7 mouse cellular contexts compared by ENCODE assay signal in genomic region chr9:106421865-106422160, GRCm38 (mm10). TPM values are rescaled to one million over a fixed set of nuclear protein-coding genes. Genes with fewer than 3 reads are reported as not detected.
DNase-seq lines count a peak whose midpoint lies in the region; ATAC-seq and TF ChIP-seq lines count a peak whose summit lies in the region.

No protein-coding gene starts in this region.

- peak; percentile 99 for TF ChIP-seq CTCF in intestine, postnatal 0 days (IDR thresholded peaks at IDR 0.05; ENCODE audit: low read depth)
- TF ChIP-seq CTCF in small intestine, adult 2 months (IDR thresholded peaks at IDR 0.05; ENCODE audit: extremely low read depth, insufficient read length, insufficient replicate concordance, low read depth, low read length): peak; percentile 78; the same call in 1 of the 2 replicates

- no peaks in the 10 kb centered on the region for H3K4me1 ChIP-seq in intestine, postnatal 0 days (replicated peaks; ENCODE audit: control insufficient read depth, insufficient read depth, low read length)
- peaks cover 38% of the 10 kb centered on the region for H3K4me1 ChIP-seq in midbrain, embryonic 12.5 days
- no peaks in the 10 kb centered on the region for H3K4me1 ChIP-seq in small intestine, adult 2 months (ENCODE audit: control insufficient read depth, insufficient read depth, insufficient read length, low read length)

- peak overlapping the region; percentile 40 for H3K4me2 ChIP-seq in intestine, postnatal 0 days (replicated peaks; ENCODE audit: low read depth)
- H3K4me2 ChIP-seq in midbrain, embryonic 12.5 days (replicated peaks): peak overlapping the region; percentile 42

- no peak for TF ChIP-seq POLR2A in small intestine, adult 2 months (IDR thresholded peaks at IDR 0.05; ENCODE audit: low read depth, low read length)

- no peak overlapping the region for H3K27ac ChIP-seq in intestine, postnatal 0 days (ENCODE audit: low read depth, low read length)
- H3K27ac ChIP-seq in midbrain, embryonic 12.5 days (replicated peaks): peak overlapping the region; percentile 63
- no peak overlapping the region for H3K27ac ChIP-seq in small intestine, adult 2 months (ENCODE audit: insufficient read depth, low read depth, low read length)

- no peak overlapping the region for H3K4me3 ChIP-seq in intestine, postnatal 0 days (ENCODE audit: low read depth, low read length)
- no peak overlapping the region for H3K4me3 ChIP-seq in midbrain, embryonic 12.5 days
- no peak overlapping the region for H3K4me3 ChIP-seq in small intestine, adult 2 months (ENCODE audit: low read depth, low read length)

- 1% methylated on average over 3 of the region's 3 CpGs for WGBS in intestine, postnatal 0 days
- 0% methylated on average over 3 of the region's 3 CpGs for WGBS in midbrain, embryonic 12.5 days
- WGBS in small intestine, adult 2 months: 1% methylated on average over 3 of the region's 3 CpGs

- no peaks in the 10 kb centered on the region for H3K36me3 ChIP-seq in intestine, postnatal 0 days (ENCODE audit: control insufficient read depth, insufficient read depth)
- H3K36me3 ChIP-seq in midbrain, embryonic 12.5 days: no peaks in the 10 kb centered on the region
- H3K36me3 ChIP-seq in small intestine, adult 2 months (ENCODE audit: control insufficient read depth, insufficient read depth, low read length): no peaks in the 10 kb centered on the region

- peak; percentile 80 for ATAC-seq in granulocyte monocyte progenitor cell, adult 5-6 weeks (replicated peaks; ENCODE audit: poor library complexity, severe bottlenecking)
- ATAC-seq in intestine, postnatal 0 days: peak; percentile 58
- peak; percentile 68 for ATAC-seq in midbrain, embryonic 12.5 days (ENCODE audit: low FRiP score, low read depth)

- no peaks in the 10 kb centered on the region for H3K9me3 ChIP-seq in intestine, postnatal 0 days (ENCODE audit: control insufficient read depth)
- H3K9me3 ChIP-seq in midbrain, embryonic 12.5 days: no peaks in the 10 kb centered on the region

- DNase-seq in adrenal gland, adult 8-10 months: peak; percentile 73
- peak; percentile 89 for DNase-seq in embryo, embryonic 11.5 days (ENCODE audit: low read depth, low spot score)
- peak; percentile 88 for DNase-seq in left cerebral cortex, postnatal 4 days

- no peak overlapping the region for H3K9ac ChIP-seq in intestine, postnatal 0 days (ENCODE audit: low read depth, low read length)
- no peak overlapping the region for H3K9ac ChIP-seq in midbrain, embryonic 12.5 days (replicated peaks)

- peaks cover 7% of the 10 kb centered on the region; the same call in 1 of the 2 replicates for H3K27me3 ChIP-seq in intestine, postnatal 0 days (replicated peaks; ENCODE audit: control insufficient read depth, insufficient read depth, low read length)
- peaks cover 13% of the 10 kb centered on the region for H3K27me3 ChIP-seq in midbrain, embryonic 12.5 days
- H3K27me3 ChIP-seq in small intestine, adult 2 months (ENCODE audit: control insufficient read depth, insufficient read depth, low read length): peaks cover 6% of the 10 kb centered on the region; the same call in 1 of the 2 replicates

- intact Hi-C loops in left cerebral cortex, postnatal 4 days (cut with DNase I): loop anchor here (1.0 to 10.0 kb wide), 2 partner anchors 133 to 207 kb away; no protein-coding TSS in a partner anchor

RNA-seq across cellular contexts. Expression of gene Rpl29, which starts 7.4 kb away (rescaled TPM):
- total RNA-seq in adrenal gland, adult 8-10 months (2022): 100 to 1,000 TPM; 369 to 422 (median 377) TPM
- total RNA-seq in granulocyte monocyte progenitor cell, adult 5-6 weeks (2014; fragmentation: Nextera tagmentation): 2,290 and 2,982 TPM in 2 replicates
- total RNA-seq in granulocyte monocyte progenitor cell, adult 5-6 weeks (2017): 1,520 and 1,547 TPM in 2 replicates
- polyA plus RNA-seq in intestine, postnatal 0 days (2015; fragmentation: Nextera tagmentation; extraction: Ambion mirVana): 539 and 575 TPM in 2 replicates
- total RNA-seq in left cerebral cortex, postnatal 4 days (2021): 100 to 1,000 TPM; 480 to 518 TPM
- polyA plus RNA-seq in midbrain, embryonic 12.5 days (2016; fragmentation: Nextera tagmentation; extraction: Ambion mirVana): 716 and 732 TPM in 2 replicates
- polyA plus RNA-seq in small intestine, adult 2 months (2012; rRNA removed): 259 and 390 TPM in 2 replicates

RNA-seq across cellular contexts. Expression of gene Acy1, which starts 16.3 kb away (rescaled TPM):
- 10 to 100 TPM; 15.4 to 21.4 (median 18.2) TPM for total RNA-seq in adrenal gland, adult 8-10 months (2022)
- total RNA-seq in granulocyte monocyte progenitor cell, adult 5-6 weeks (2014; fragmentation: Nextera tagmentation): 35.0 and 41.7 TPM in 2 replicates
- total RNA-seq in granulocyte monocyte progenitor cell, adult 5-6 weeks (2017): 34.2 and 54.3 TPM in 2 replicates
- 42.2 and 43.2 TPM in 2 replicates for polyA plus RNA-seq in intestine, postnatal 0 days (2015; fragmentation: Nextera tagmentation; extraction: Ambion mirVana)
- total RNA-seq in left cerebral cortex, postnatal 4 days (2021): 10 to 100 TPM; 14.3 to 19.0 TPM
- 30.1 and 30.5 TPM in 2 replicates for polyA plus RNA-seq in midbrain, embryonic 12.5 days (2016; fragmentation: Nextera tagmentation; extraction: Ambion mirVana)
- 45.3 and 120 TPM in 2 replicates for polyA plus RNA-seq in small intestine, adult 2 months (2012; rRNA removed)

RNA-seq across cellular contexts. Expression of gene Abhd14b, which starts 25.4 kb away (rescaled TPM):
- 10 to 100 TPM; 46.4 to 65.7 (median 49.1) TPM for total RNA-seq in adrenal gland, adult 8-10 months (2022)
- 17.5 and 26.1 TPM in 2 replicates for total RNA-seq in granulocyte monocyte progenitor cell, adult 5-6 weeks (2014; fragmentation: Nextera tagmentation)
- total RNA-seq in granulocyte monocyte progenitor cell, adult 5-6 weeks (2017): 5.7 and 7.2 TPM in 2 replicates
- 35.9 and 38.1 TPM in 2 replicates for polyA plus RNA-seq in intestine, postnatal 0 days (2015; fragmentation: Nextera tagmentation; extraction: Ambion mirVana)
- 10 to 100 TPM; 13.3 to 13.8 TPM for total RNA-seq in left cerebral cortex, postnatal 4 days (2021)
- polyA plus RNA-seq in midbrain, embryonic 12.5 days (2016; fragmentation: Nextera tagmentation; extraction: Ambion mirVana): 4.2 and 4.7 TPM in 2 replicates
- polyA plus RNA-seq in small intestine, adult 2 months (2012; rRNA removed): 40.3 and 53.1 TPM in 2 replicates

RNA-seq across cellular contexts. Expression of gene Abhd14a, which starts 25.7 kb away (rescaled TPM):
- 10 to 100 TPM; 24.8 to 32.3 (median 26.4) TPM for total RNA-seq in adrenal gland, adult 8-10 months (2022)
- 50.3 and 57.3 TPM in 2 replicates for total RNA-seq in granulocyte monocyte progenitor cell, adult 5-6 weeks (2014; fragmentation: Nextera tagmentation)
- total RNA-seq in granulocyte monocyte progenitor cell, adult 5-6 weeks (2017): 26.0 and 27.0 TPM in 2 replicates
- 20.8 and 21.0 TPM in 2 replicates for polyA plus RNA-seq in intestine, postnatal 0 days (2015; fragmentation: Nextera tagmentation; extraction: Ambion mirVana)
- 10 to 100 TPM; 70.1 to 71.4 TPM for total RNA-seq in left cerebral cortex, postnatal 4 days (2021)
- polyA plus RNA-seq in midbrain, embryonic 12.5 days (2016; fragmentation: Nextera tagmentation; extraction: Ambion mirVana): 34.1 and 36.5 TPM in 2 replicates
- 17.2 and 28.9 TPM in 2 replicates for polyA plus RNA-seq in small intestine, adult 2 months (2012; rRNA removed)

RNA-seq across cellular contexts. Expression of gene Pcbp4, which starts 31.3 kb away (rescaled TPM):
- total RNA-seq in adrenal gland, adult 8-10 months (2022): 10 to 100 TPM; 20.4 to 47.9 (median 34.8) TPM
- total RNA-seq in granulocyte monocyte progenitor cell, adult 5-6 weeks (2014; fragmentation: Nextera tagmentation): 4.5 TPM in 2 replicates
- total RNA-seq in granulocyte monocyte progenitor cell, adult 5-6 weeks (2017): 1.2 and 3.6 TPM in 2 replicates
- polyA plus RNA-seq in intestine, postnatal 0 days (2015; fragmentation: Nextera tagmentation; extraction: Ambion mirVana): 13.8 and 15.7 TPM in 2 replicates
- 100 to 1,000 TPM; 409 to 418 TPM for total RNA-seq in left cerebral cortex, postnatal 4 days (2021)
- polyA plus RNA-seq in midbrain, embryonic 12.5 days (2016; fragmentation: Nextera tagmentation; extraction: Ambion mirVana): 343 and 348 TPM in 2 replicates
- polyA plus RNA-seq in small intestine, adult 2 months (2012; rRNA removed): 20.4 and 21.1 TPM in 2 replicates
